Mouse (Mus musculus) hematopoietic stem cell, adult 5-6 weeks (primary cell): ENCODE data around the gene Dntt. TPM values are rescaled to one million over a fixed set of nuclear protein-coding genes. Genes with fewer than 3 reads are reported as not detected.

Experiments
- ATAC-seq, 2 experiments: fragments of 125-278 bp in 1 of 2; replicated peaks in 1 of 2; 2 replicates each; pipeline ENCODE4 v1.8.0; 2016 to 2017; ENCODE audit warnings: inconsistent platforms in 2 of 2, mild to moderate bottlenecking in 2 of 2, moderate number of reproducible peaks in 2 of 2, low read depth in 1 of 2, moderate TSS enrichment in 1 of 2; ENCODE audit not compliant: low FRiP score in 2 of 2, poor library complexity in 2 of 2, severe bottlenecking in 2 of 2, insufficient read depth in 1 of 2, low TSS enrichment in 1 of 2
- total RNA-seq: library from RNA; stranded (forward); fragments of 172-1452, 232-1000 nt; gene quantifications from 2 replicates; pipeline ENCODE4 v1.2.3, GENCODE M21; 2017

Gene Dntt
- total RNA-seq, 1 experiment from 2014 or later = 467 TPM

DNA sequence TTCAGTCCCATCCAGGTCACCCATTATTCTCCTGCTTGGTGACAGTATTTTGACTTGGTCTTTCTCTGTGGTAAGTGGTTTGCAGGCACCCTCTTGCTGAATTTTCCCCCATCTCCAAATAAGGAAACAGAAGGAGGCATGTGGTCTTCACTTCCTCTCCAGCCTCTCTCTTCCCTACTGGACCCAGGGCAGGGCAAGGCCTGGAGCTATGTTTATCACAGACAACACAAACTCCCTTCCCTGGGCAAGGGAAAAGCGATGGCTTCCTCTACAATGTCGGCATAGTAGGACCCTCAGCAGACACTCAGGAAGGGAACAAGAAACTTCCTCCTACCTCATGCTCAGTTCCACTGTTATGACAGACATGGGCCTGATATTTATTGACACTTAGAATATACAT is 62.8 kb downstream of the Dntt start:
- peak; percentile 42 to 46 for ATAC-seq

DNA sequence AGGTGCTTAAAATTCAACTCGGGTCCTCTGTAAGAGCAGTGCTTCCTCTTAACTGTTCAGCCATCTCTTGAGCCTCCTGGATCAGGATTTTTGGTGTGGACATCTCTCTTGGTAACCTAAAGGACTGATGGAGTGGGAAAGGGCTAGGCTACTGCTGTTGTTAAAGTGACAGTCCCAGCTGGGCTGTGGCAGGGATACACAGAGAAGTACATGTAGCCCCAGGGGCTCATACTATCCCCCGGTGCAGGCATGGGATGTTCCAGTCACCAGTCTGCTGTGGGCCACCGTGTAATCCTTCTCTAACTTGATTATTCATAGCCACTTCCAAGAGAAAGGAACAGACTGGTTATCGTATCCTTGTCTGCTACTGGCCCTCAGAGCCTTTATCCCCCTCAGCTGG is 68.0 kb downstream of the Dntt start:
- ATAC-seq = no peak

DNA sequence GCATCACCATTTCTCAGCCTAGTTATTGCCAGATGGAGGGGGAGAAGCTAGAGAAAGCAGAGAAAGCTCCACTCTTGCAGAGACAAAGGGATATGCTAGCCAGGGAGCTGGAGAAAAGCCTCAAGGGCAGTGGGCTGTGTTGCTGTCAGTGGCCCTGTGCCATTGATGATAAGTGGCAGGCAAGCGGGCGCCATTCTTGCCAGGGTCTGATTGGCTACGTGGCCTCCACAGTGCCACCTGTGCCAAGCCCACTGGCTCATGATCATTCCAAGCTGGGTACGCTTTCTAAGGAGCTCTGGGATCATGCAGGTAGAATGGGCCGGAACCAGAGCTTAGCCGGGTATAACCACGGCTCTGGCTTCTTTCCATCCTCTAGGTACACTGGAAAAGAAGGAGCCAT is 71.8 kb downstream of the Dntt start:
- no peak for ATAC-seq

GRCm38 (mm10) chr19:41101390-41101789 is 72.3 kb downstream of the Dntt start:
- no peak for ATAC-seq

DNA sequence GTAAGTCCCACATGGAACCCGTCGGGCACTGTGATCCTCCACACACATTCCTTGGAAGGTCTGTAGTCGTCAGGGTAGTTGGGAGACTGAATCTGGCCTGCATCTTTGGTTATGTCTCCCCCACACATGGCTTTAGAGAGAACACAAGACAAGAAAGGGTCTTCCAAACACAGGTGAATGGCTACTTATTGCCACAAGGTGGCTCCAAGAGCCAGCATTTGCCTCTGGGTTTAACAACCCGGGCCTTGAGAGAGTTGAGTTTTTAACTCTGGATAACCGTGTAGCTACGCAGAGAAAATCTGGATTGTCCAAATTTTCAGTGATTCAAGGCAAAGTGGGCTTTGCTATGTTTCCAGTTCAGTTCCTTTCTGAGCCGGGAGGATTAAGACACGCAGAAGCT is 75.8 kb downstream of the Dntt start:
- ATAC-seq = peak in 1 of 2 experiments; percentile 49; a peak in 1 of 4 replicates

DNA sequence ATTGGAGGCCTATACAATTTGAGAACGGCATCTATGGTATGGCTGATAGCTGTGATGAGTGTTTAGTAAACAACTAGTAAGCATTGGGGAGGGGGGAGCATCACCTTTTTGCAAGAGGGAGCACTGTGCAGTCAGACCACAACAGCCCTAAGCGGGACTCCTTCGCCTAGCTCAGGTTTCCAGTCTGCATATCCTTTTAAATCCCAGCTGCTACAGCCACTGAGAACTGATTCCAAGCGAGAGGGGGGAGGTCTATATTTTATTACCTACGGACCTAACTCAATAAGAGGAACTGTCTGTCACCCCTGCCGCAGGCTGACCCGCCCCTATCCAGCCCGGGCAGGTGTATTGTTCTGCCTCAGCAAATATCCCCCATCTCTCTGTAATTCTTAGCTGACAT is 78.5 kb downstream of the Dntt start:
- no peak for ATAC-seq

DNA sequence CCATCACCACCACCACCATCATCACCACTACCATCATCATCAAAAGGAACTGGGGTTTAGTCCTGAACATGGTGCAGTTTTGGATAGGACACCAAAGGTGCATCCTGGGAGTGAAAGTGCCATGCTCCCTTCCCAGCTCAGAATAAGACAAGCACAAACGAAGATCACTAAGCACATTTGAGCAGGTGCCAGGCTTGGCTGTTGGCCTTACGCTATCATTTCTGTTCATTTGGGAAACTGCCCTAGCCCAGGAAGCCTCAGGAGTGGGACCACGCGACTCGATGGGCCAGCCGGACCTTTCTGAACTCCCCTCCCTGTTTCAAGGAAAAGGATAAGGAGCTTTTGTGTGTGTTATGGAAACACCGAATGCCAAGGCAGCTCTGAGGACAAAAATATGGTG is 79.6 kb downstream of the Dntt start:
- no peak for ATAC-seq

Other genes starting within 250 kb of the Dntt start
- 9.0 and 11.2 TPM in 2 replicates for gene Ccnj, start 198.0 kb upstream of the Dntt start, total RNA-seq
- gene Zfp518a, start 134.6 kb upstream of the Dntt start, total RNA-seq = 34.1 and 42.1 TPM in 2 replicates
- 3.5 and 4.1 TPM in 2 replicates for gene Blnk, start 34.7 kb upstream of the Dntt start, total RNA-seq
- not detected in 2 replicates for gene Opalin, start 47.8 kb downstream of the Dntt start, total RNA-seq
- gene Tll2, start 177.6 kb downstream of the Dntt start, total RNA-seq = not detected in 2 replicates
- gene Tm9sf3, start 234.7 kb downstream of the Dntt start, total RNA-seq = 268 and 295 TPM in 2 replicates